Mouse (Mus musculus): ENCODE measurements at regions not wholly inside any gene's neighbourhood (a gene's known extent, or its start where the extent isn't known, plus 50 kb on each side); places are given as distances from the start of the nearest gene placed in this dataset.

GRCm38 (mm10) chr3:14971647-14972046, 85.6 kb downstream of the Car2 start:
- no peak for TF ChIP-seq EP300 (IDR thresholded peaks at IDR 0.05; ENCODE audit: low read depth)
- TF ChIP-seq CTCF (IDR thresholded peaks at IDR 0.05; ENCODE audit: low read depth), result no peak
